Mouse (Mus musculus) heart, embryonic 11.5 days (tissue): ENCODE measurements around the gene Lama2. TPM values are rescaled to one million over a fixed set of nuclear protein-coding genes. Genes with fewer than 3 reads are reported as not detected.

Experiments used
- ATAC-seq: fragments of 200-750 bp; cut with Nextera tagmentation; replicated peaks from 2 replicates; pipeline ENCODE4 v1.8.0; 2017; ENCODE audit warnings: moderate library complexity; ENCODE audit not compliant: insufficient number of reproducible peaks, low FRiP score, low TSS enrichment
- H3K27ac ChIP-seq: fragments of 300-500 bp; sonication (generic); 2 replicates; pipeline ENCODE4 v1.5.1; 2014; ENCODE audit warnings: mild to moderate bottlenecking, low read depth, low read length
- H3K27me3 ChIP-seq: fragments of 300-500 bp; sonication (generic); 2 replicates; pipeline ENCODE4 v1.6.1; 2014; ENCODE audit warnings: mild to moderate bottlenecking, low read length, mixed read lengths; ENCODE audit not compliant: control insufficient read depth, insufficient read depth
- H3K36me3 ChIP-seq: fragments of 300-500 bp; sonication (generic); 2 replicates; pipeline ENCODE4 v1.6.1; 2014; ENCODE audit warnings: mild to moderate bottlenecking, low read length, moderate library complexity, mixed read lengths; ENCODE audit not compliant: control insufficient read depth, insufficient read depth
- H3K4me1 ChIP-seq: fragments of 300-500 bp; sonication (generic); 2 replicates; pipeline ENCODE4 v1.6.1; 2014; ENCODE audit warnings: low read length; ENCODE audit not compliant: control insufficient read depth, insufficient read depth
- H3K4me2 ChIP-seq: fragments of 300-500 bp; sonication (generic); 2 replicates; pipeline ENCODE4 v1.6.1; 2014; ENCODE audit warnings: mild to moderate bottlenecking, moderate library complexity
- H3K4me3 ChIP-seq: fragments of 300-500 bp; sonication (generic); 2 replicates; pipeline ENCODE4 v1.5.1; 2014; ENCODE audit warnings: low read depth, low read length
- H3K9ac ChIP-seq: fragments of 300-500 bp; sonication (generic); 2 replicates; pipeline ENCODE4 v1.6.1; 2014; ENCODE audit warnings: mild to moderate bottlenecking, low read depth, low read length, moderate library complexity
- H3K9me3 ChIP-seq: fragments of 300-500 bp; sonication (generic); replicated peaks from 2 replicates; pipeline ENCODE4 v1.6.1; 2016; ENCODE audit warnings: low read length; ENCODE audit not compliant: control insufficient read depth
- WGBS: fragments of 180-500 bp; shearing (Covaris S2); extraction: QIAGEN DNeasy Blood & Tissue Kit; methylation state at CpG from one replicate; pipeline ENCODE4 v1.1.7; 2014; ENCODE audit not compliant: insufficient replicate concordance; 5-methylcytosine and 5-hydroxymethylcytosine counted together
- polyA plus RNA-seq: library from polyadenylated mRNA; unstranded; fragments of >200 nt; fragmentation: Nextera tagmentation; extraction: Ambion mirVana; gene quantifications from 2 replicates; pipeline ENCODE4 v1.2.1, GENCODE M21; 2014

Gene Lama2
- polyA plus RNA-seq, 1 experiment from 2014 or later = 17.0 TPM

- Histone ChIP-seq H3K9ac (no peak overlapping the region), H3K9me3 (no peaks in the 10 kb centered on the region), H3K4me3 (no peak overlapping the region), H3K27me3 (no peaks in the 10 kb centered on the region), H3K27ac (no peak overlapping the region), H3K4me1 (no peaks in the 10 kb centered on the region), H3K36me3 (no peaks in the 10 kb centered on the region), H3K4me2 (no peak overlapping the region)
- ATAC-seq = no peak
- 82% methylated on average over 2 of the region's 2 CpGs for WGBS
Measured at GRCm38 (mm10) chr10:27068794-27069435, 550.6 kb downstream of the Lama2 start.

- WGBS = 62% methylated on average over 4 of the region's 4 CpGs
- no peaks in the 10 kb centered on the region for H3K36me3 ChIP-seq
- H3K9me3 ChIP-seq = no peaks in the 10 kb centered on the region
- H3K9ac ChIP-seq = no peak overlapping the region
- no peak overlapping the region for H3K4me2 ChIP-seq
- H3K4me3 ChIP-seq = no peak overlapping the region
- 0 out of 2 replicates have a peak, but pooled peaks have one; percentile 22 for ATAC-seq
- no peaks in the 10 kb centered on the region for H3K4me1 ChIP-seq
- H3K27ac ChIP-seq = no peak overlapping the region
- no peaks in the 10 kb centered on the region for H3K27me3 ChIP-seq
Measured at GRCm38 (mm10) chr10:27063671-27064070, 555.9 kb downstream of the Lama2 start.

GRCm38 (mm10) chr10:27054488-27054887 lies 565.1 kb downstream of the Lama2 start:
- Histone ChIP-seq H3K4me3 (no peak overlapping the region), H3K4me1 (no peaks in the 10 kb centered on the region), H3K9me3 (no peaks in the 10 kb centered on the region), H3K4me2 (no peak overlapping the region), H3K27me3 (no peaks in the 10 kb centered on the region), H3K27ac (no peak overlapping the region), H3K9ac (no peak overlapping the region), H3K36me3 (no peaks in the 10 kb centered on the region)
- 76% methylated on average over 4 of the region's 4 CpGs for WGBS
- no peak for ATAC-seq

GRCm38 (mm10) chr10:27047196-27047595 lies 572.4 kb downstream of the Lama2 start:
- Histone ChIP-seq H3K4me1 (no peaks in the 10 kb centered on the region), H3K4me3 (no peak overlapping the region), H3K27ac (no peak overlapping the region), H3K9me3 (no peaks in the 10 kb centered on the region), H3K36me3 (no peaks in the 10 kb centered on the region), H3K27me3 (no peaks in the 10 kb centered on the region), H3K9ac (no peak overlapping the region), H3K4me2 (no peak overlapping the region)
- no peak for ATAC-seq
- 74% methylated on average over 2 of the region's 2 CpGs for WGBS

- ATAC-seq = no peak
- 15% methylated on average over 1 of the region's 1 CpGs for WGBS
- no peak overlapping the region for H3K4me2 ChIP-seq
Measured at GRCm38 (mm10) chr10:27041812-27042211, 577.7 kb downstream of the Lama2 start.

GRCm38 (mm10) chr10:27022707-27023106 lies 596.9 kb downstream of the Lama2 start:
- WGBS = 61% methylated on average over 1 of the region's 1 CpGs

More at GRCm38 (mm10) chr10:27041812-27042211, 577.7 kb downstream of the Lama2 start:
- no peak overlapping the region for H3K27ac ChIP-seq
- no peaks in the 10 kb centered on the region for H3K27me3 ChIP-seq
- H3K9ac ChIP-seq = no peak overlapping the region
- H3K4me3 ChIP-seq = no peak overlapping the region
- H3K4me1 ChIP-seq = no peaks in the 10 kb centered on the region
- H3K36me3 ChIP-seq = no peaks in the 10 kb centered on the region
- no peaks in the 10 kb centered on the region for H3K9me3 ChIP-seq

GRCm38 (mm10) chr10:27012804-27013365 lies 606.7 kb downstream of the Lama2 start:
- Histone ChIP-seq H3K9me3 (no peaks in the 10 kb centered on the region), H3K27ac (no peak overlapping the region), H3K4me3 (no peak overlapping the region), H3K4me2 (no peak overlapping the region), H3K9ac (no peak overlapping the region), H3K27me3 (no peaks in the 10 kb centered on the region), H3K4me1 (no peaks in the 10 kb centered on the region), H3K36me3 (no peaks in the 10 kb centered on the region)
- no peak for ATAC-seq

More at GRCm38 (mm10) chr10:27022707-27023106, 596.9 kb downstream of the Lama2 start:
- H3K9me3 ChIP-seq = no peaks in the 10 kb centered on the region
- H3K27ac ChIP-seq = no peak overlapping the region
- no peak overlapping the region for H3K4me2 ChIP-seq
- H3K27me3 ChIP-seq = no peaks in the 10 kb centered on the region
- H3K36me3 ChIP-seq = no peaks in the 10 kb centered on the region
- H3K4me1 ChIP-seq = no peaks in the 10 kb centered on the region
- no peak overlapping the region for H3K9ac ChIP-seq
- no peak overlapping the region for H3K4me3 ChIP-seq
- ATAC-seq = no peak

- 78% methylated on average over 2 of the region's 2 CpGs for WGBS
- H3K9me3 ChIP-seq = no peaks in the 10 kb centered on the region
- no peak overlapping the region for H3K9ac ChIP-seq
- H3K36me3 ChIP-seq = no peaks in the 10 kb centered on the region
- no peak overlapping the region for H3K4me3 ChIP-seq
- H3K4me2 ChIP-seq = no peak overlapping the region
- no peak overlapping the region for H3K27ac ChIP-seq
- ATAC-seq = no peak
- H3K4me1 ChIP-seq = no peaks in the 10 kb centered on the region
- H3K27me3 ChIP-seq = no peaks in the 10 kb centered on the region
Measured at GRCm38 (mm10) chr10:27007364-27007763, 612.2 kb downstream of the Lama2 start.

- 72% methylated on average over 2 of the region's 2 CpGs for WGBS
- no peaks in the 10 kb centered on the region for H3K27me3 ChIP-seq
- no peaks in the 10 kb centered on the region for H3K9me3 ChIP-seq
- no peak overlapping the region for H3K4me2 ChIP-seq
- no peak overlapping the region for H3K4me3 ChIP-seq
- H3K27ac ChIP-seq = no peak overlapping the region
- H3K36me3 ChIP-seq = no peaks in the 10 kb centered on the region
- no peak overlapping the region for H3K9ac ChIP-seq
- H3K4me1 ChIP-seq = no peaks in the 10 kb centered on the region
- ATAC-seq = no peak
Measured at GRCm38 (mm10) chr10:27005716-27006115, 613.8 kb downstream of the Lama2 start.
